Mouse (Mus musculus) urinary bladder, adult 2 months (tissue): ENCODE results near the gene Prkrip1. TPM values are rescaled to one million over a fixed set of nuclear protein-coding genes. Genes with fewer than 3 reads are reported as not detected.

ENCODE experiments used
- DNase-seq: peaks from one replicate; pipeline ENCODE4 v3.0.0; 2022; ENCODE audit warnings: low spot score
- polyA plus RNA-seq: library from polyadenylated mRNA; depleted of rRNA; stranded (reverse); fragments of >200 nt; gene quantifications from 2 replicates; pipeline ENCODE4 v1.2.3, GENCODE M21; 2012; rRNA removed

Prkrip1 gene
- polyA plus RNA-seq = 20.8 and 23.3 TPM in 2 replicates

DNA sequence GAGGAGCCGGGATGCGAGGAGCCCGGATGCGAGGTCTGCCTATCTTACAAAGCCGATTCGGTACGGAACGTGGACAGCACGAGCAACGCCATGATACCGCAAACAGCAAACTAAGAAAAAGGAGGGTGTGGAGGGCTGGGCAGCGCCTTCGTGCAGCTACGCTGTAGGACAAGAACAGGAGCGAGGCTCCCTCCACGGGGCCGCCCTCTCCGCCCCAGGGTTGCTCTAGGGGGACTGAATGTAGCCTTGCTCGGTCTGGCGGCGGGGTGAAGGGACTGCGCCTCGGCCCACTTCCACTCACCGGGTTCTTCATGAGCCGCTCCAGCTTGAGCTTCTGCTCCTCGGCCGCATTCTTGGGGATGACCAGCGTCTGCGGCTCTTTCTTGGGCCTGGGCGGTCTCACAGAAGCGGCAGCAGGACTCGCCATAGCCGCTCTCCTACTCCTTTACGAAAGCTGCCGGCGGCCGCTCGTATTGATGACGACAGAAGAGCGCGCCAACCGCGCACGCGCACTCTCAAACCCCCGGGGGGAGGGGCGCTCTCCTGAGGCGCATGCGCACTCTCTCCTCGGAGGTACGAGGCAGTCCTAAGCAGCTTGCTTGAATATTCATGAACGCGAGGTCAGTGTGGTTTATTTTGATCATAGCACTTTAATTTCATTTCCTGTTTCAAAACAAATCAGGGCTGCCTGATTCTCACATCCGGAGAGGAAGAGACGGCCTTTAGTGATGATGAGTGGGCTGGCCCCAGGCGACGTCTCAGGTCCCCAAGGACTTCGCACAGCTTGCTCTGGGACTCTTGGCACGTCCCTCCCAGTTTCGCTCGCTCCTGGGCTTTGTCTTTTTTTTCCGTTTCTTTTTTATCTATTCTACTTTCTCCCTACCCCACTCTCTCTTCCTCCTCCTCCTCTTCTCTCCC, at the start of gene Prkrip1:
TSS of gene Prkrip1 (minus strand) at position 490 of the 918 bp plus-strand sequence.
- DNase-seq = peak; percentile 81

DNA sequence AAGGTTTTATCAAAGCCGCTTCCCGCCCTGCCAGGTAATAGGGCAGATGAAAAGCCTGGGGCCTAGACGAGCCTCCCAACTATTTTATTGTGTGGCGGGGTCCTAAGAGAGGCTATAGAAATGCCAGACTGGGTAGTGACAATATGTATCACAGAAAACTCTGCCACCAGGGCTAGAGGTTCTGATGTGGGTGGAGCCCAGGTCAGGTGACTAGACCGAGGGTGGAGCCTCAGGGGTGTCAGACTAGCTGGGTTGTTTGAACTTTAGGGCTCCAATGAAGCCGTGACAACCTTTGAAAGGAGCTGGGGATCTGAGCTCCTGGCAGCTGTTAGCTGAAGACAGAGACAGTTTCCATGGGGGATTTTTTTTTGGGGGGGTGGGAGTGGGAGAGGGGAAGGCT, 49.7 kb upstream of the Prkrip1 start:
- no peak for DNase-seq

DNA sequence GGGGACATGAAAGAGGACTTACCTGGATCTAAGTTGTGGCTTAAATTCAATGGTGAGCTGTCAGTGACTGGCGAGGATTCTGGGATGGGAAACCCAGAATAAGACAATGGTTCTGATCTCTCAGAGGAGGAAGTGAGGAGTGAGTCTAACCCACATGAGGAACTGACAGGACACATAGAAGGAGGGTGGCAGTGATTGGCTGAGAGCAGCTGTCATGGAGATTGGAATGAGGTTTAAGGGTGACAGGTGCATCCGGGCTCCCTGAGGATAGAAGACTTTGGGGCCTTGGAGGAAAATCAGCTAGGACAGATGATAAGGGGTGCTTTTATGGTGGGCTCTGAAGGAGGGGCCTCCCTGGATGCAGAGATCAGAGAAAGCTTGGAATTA, 47.7 kb upstream of the Prkrip1 start, which contains the start of gene Sh2b2:
TSS of gene Sh2b2 (minus strand) at position 105 of the 387 bp plus-strand sequence.
- no peak for DNase-seq

DNA sequence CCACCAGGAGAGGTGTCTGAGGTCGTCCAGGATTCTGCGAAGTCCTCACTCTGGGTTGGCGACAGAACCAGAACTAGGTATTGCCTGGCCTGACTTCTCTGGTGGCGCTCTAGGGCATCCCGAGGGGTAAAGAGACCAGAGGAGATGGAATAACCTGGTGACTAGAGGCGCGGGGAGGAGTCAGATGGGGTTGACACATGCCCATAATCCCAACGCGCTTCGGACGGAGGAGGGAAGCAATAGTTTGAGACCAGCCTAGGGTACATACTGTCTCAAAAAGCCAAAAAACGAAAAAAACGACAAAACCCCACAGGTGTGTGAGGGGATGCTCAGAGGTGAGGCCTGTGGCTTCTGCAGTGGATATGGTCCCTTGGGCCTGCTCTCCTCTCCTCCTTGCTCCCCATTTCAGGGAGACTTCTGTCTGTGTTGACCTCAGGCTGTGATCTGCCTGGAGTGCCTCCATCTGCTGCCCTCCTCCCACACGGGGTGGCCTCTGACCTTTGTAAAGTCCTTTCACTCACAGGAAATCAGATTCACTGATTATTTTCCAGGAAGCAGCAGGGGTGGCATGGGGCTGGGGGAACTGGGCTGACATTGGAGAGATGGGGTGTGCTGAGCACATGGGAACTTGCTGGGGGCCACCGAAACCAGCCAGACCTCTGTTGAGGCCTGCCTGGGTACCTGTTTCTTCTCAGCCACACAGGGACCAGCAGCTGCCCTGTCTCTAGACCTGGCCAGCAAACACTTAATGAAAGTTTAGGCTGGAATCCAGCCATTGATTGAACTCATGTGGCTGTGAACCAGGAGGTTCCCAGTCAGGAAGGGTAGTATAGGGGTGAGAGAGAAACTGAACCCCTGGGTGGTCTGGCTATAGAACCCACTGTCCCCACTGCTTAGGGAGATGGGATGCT, 47.0 kb upstream of the Prkrip1 start:
- DNase-seq = no peak

DNA sequence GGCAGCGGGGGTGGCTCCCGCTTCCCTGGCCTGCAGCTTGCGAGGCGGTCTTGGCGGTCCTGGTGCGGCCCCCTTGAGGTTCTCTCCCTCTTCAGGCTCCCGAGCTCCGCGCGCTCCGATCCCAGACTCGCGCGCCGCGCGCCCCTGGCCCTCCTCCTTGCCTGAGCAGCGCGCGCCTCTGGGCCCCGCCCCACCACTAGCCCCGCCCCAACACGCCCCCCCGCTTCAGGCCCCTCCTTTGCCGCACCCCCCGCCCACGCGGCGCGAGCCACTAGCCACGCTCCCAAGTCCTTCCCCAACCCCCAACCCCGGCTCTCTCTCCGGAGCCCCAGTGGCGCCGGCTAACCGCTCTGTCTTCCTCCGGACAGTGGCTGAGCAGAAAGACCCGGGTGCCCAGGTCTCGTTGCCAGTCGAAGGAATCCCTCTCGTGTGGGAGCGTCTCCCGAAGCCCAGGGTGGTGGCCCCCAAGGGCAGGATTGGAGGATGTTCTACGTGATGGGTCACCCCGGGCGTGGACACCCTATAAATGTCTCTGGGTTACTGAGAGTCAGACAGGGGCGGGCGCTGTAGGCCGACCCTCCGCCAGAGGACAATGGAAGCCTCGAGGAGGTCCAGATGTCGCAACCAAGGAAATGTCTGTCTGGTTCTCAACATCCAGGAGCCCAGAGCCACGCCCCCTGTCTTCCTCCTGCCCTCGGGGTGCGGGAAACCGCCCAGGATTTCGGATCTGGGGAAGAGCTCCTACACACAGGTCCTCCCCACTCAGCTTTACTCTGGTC, 46.2 kb upstream of the Prkrip1 start:
- peak; percentile 59 for DNase-seq

DNA sequence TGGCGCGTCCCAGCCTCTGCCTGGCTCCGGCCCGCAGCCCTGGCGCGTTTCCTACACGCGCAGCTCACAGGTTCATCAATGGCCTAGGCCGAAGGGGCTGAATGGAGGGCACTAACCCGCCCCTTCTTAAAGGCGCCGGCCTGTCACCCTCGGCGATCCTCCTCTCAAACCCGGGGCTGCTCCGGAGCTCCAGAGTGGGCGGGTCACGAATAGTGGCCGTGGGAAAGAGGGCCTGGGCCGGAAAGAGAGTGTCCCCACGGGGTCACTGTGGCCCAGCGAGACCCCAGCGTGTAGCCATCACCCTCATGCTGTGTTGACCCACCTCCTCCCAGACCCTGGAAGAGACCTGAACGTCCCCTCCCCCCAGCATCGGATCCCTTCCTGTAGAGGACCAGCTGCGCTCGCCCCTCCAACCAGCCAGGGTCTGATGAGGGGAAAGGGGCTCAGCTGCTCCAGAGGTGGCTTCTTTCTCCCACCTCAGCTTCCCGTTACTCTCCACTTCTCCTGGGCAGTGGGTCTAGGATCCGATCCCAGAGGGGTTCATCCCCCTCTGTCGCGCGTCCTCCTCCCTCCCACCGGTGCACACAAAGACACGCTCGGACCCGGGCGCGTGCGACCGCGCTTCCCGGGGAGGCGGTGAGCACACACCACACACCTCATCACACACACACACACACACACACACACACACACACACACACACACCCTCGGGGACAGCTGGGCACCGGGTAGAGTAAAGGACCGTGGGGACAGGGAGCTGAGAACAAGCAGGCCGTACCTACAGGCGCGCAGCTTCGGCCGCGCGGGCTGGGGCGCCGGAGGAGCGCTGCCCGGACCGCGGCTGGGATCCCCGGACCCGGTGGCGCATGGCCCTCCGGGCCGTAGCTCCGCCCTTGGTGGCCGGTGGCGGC, 45.3 kb upstream of the Prkrip1 start:
- no peak for DNase-seq

DNA sequence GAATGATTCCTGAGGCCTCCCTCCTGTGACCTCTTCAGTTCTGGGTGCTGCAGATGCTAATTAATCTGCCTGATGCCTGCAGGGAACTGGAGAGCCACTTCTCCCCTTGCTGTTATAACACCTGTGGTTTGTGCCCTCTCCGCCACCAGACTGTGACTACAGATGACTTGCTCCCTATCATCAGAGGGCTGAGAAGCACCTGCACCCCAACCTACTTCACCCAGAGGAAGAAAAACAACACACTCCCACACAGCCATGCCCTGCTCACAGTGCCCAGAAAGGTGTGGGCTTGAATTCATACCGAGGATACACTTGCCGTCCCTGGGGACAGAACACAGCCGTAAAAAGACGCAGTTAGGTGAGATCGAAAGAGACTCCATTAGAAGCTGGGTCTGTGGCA, 42.4 kb upstream of the Prkrip1 start:
- DNase-seq = no peak

DNA sequence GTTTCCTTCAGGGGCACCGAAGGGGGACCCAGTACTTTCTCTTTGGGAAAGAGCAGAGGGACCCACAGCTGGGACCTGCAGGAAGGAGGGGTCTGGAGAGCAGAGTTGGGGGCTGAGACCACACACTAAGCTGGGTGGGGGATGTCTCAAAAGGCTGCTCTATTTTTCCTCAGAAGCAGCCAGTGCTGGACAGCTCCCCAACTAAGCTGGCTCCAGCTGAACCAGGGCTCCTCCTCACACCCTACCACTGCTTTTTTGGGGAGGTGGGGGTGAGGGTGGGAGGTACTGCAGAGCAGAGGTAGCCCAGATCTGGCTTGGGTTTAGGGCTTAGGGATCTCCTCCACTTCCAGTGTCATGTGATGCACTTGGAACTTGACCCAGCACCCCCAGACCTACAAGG, 41.6 kb upstream of the Prkrip1 start:
- DNase-seq = no peak

DNA sequence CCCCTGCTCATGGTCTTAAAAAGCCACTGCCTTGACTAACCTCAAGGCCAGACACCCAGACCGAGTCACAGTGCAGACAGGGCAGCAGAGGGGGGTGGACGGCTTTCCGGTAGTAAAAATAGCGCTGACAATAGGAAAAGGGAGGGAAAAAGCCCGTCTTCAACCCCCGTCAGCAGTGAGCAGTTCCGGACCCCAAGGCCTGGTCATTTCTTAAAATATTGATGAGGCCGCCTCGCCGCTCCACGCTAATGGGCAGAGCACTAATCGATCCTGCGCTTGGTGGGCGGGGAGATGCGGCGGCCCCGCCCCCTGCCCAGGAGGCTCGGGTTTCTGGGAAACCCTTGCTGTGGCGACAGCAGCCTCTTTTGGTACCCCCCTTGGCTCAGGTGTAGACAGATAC, 38.8 kb upstream of the Prkrip1 start:
- DNase-seq = no peak

DNA sequence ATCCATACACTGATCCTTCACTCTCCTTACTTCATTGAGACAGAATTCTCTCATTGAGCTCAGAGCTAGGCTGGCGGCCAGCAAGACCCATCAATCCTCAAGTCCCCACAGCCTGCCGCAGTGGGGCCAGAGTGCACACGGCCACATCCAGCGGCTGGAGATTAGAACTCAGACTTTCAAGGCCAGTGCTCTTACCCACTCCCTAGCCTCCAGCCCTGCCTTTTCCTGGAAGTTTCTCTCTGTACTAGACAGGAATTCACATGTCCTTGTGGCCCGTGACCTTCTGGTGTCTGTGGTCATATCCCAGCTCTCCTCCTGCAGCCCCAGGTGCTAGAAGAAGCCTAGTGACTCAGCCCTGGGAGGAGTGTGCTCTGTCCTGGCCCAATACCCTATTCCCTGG, 37.8 kb upstream of the Prkrip1 start:
- no peak for DNase-seq

DNA sequence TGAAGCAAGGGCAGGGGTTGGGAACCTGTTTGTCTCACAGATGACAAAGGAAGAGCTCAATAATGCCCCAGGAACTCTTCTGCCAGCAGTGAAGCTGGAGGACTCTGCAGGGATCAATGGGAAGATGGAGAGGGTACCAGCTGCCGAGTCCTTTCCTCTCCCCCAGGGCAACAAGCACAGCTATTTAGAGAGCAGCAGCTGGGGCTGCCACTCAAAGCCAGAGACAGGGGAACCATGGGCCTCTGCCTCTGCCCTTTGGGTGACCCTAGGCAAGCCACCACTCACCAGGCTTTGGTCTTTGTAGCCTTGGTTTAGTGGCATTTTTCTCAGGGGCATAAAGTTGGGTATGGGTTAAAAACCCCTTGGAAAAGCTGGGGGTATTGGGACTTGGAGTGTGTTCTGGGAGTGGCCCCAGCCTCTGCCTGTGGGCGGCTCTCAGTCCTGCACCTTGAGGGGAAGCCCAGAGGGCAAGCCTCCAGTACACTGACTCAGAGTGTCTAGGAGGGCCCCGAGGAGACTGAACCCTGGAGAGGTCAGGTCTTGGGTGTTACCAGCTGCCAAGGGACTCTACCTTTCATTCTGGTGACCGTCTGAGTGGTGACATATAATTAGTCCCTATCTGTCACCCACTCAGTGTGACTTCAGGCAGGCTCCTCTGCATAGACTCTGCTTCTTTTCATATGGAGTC, 31.7 kb upstream of the Prkrip1 start:
- no peak for DNase-seq

DNA sequence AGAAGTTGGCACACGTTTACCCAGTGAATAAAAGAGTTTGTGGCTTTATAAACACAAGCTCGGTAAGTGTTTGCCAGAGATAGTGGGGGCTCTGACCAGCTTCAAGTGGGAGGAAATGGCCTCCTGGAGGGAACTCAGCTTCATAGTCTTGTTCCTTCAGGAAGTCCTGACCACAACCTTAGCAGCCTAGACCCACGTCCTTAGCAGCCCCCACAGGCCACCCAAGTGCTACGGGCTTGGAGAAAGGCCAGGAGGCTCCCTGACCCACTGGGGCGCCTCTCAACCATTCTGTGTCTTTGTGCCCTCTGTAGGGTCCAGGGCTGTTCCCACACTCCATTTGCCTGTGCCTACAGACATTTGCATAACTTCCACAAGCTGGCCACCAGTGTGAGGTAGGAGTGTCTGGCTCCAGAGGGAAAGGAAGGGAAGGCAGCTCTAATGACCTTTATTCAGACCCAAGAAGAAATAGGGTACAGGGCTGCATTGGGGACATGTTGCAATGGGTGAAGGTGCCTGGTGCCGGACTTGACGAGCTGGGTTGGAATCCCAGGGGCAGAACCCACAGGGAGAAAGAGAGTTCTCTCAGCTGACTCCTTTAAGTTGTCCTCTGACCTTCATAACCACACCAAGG, 27.6 kb upstream of the Prkrip1 start:
- DNase-seq = no peak

DNA sequence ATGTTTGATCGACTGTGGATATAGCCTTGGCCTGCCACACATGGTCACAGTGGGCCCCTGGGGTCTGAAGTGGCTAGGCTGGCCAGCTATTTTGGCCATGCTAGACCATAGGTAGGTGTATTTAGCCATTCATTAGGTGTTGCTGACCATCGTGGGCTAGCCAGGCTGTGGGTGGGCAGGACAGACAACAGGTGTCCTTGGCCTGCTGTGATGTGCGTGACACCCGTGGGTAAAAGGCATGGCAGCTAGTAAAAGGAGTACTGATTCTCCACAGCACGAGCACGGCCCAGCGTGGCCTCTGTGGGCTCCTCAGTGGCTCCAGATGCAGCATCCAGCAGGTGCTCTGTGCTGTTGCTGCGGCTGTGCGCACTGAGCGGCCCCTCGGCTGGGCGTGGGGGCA, 19.8 kb upstream of the Prkrip1 start:
- DNase-seq = no peak

DNA sequence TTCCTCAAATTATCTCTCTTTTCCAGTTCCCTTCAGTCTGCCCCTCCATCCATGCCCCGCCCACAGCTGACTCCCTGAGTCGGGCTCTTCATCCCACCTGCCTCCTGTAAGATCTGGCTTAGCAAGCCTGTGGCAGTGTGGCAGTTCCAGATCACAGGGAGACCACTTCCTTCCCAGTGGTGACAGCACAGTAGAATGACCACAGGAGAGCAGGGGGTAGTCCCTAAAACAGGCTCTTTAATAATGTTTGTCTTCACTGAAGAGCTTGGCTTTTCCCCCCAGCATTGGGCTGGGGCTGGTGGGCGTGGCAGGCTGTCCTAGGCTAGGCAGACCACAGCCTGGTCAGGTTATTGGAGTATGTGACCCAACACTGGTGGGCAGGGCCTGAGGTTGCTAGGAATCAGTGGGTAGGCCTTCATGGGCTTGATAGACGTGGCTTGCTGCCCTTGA, 19.2 kb upstream of the Prkrip1 start:
- no peak for DNase-seq

DNA sequence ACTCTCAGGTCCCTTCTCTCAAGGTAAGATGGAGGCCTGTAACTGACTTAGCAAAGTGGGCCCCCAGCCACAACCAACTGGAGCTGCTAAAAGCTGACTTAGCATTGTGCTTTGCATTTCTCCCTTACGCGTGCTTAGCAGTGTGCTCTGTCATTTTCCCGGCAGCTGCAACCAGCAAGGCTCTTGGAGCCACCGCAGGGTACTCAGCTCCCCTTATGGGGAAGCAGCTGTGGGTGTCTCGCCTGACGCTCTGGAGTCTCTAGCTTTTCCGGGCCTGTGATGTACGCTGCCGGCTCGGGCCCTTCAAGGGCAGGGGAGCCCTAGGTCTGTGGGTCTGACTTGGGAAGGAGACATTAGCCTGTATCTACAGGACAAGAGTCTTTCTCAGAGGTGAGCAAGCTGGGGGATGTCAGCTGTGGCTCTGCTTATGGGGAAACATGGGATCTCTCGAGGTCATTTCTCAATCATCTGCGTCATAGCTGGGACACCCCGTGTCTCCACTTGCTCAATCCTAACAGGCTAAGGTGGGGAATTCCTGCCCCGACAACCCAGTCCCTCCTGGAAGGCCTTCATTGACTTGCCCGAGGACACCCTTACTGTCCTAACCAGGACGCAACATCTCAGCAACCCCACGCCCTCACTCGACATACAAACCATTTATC, 18.4 kb upstream of the Prkrip1 start:
- DNase-seq = no peak

DNA sequence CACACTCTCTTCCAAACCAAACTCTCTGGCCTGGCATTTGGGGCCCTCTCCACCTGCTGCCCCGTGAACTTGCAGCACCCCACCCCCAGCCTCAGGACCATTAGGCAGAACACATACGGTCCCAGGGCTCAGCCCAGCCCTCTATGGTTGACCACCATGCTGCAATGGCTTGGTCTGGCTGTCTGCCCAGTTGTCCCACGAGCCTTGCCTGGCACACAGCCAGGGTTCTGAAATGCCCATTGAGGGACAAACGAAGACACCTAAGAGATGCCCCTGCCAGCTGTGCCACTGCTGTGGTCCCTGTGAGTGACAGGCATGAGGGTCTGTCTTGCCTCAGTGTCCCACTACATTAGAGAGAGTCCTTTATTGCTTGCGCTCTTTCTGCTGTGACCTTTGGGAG, 17.2 kb upstream of the Prkrip1 start:
- no peak for DNase-seq

DNA sequence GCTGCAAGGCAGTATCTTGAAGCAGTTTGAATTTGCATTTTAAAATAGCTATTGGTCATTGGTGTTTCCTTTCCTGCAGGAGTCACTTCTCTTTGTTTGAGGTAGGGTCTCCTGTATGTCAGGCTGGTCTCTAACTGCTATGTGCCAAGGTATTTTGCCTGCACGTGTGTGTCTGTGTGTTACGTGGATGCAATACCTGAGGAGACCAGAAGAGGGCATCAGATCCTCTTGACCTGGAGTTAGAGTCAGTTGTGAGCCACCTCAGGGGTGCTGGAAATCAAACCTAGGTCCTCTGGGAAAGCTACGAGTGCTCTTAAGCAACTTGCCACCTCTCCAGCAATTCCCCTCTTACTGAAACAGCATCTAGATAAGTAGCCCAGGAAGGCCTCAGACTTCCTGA, 16.4 kb upstream of the Prkrip1 start:
- DNase-seq = no peak

DNA sequence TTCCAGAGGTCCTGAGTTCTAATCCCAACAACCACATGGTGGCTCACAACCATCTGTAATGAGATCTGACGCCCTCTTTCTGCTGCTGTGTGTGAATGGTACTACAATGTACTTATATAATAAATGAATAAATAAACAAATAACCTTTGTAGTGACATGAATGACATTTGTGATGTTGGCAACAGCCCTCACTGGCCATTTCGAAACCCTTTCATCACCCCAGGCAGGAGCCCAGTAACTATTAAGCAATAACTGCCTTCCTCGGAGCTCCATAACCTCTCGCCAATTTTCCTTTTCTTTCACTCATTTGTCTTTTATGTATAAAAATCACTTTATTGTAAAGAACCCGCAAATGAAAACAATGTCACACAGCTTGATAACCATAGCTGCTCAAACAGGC, 15.0 kb upstream of the Prkrip1 start:
- DNase-seq = no peak

DNA sequence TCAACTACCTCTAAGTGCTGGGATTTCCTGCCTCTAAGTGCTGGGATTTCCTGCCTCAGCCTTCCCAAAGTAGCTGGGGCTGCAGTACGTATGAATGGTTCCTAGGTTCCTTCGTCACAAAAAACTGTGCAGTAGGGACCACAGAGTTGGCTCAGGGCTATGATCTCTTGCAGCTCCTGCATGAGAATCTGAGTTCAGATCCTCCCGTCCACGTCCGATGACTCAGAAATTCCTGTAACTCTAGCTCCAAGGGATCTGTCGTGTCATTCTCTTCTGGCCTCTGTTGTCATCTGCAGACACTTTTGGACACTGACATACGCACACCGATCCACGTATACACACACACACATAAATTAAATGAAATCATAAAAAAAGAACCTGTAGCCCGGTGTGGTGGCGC, 14.0 kb upstream of the Prkrip1 start:
- no peak for DNase-seq
